Mouse (Mus musculus) yolk sac, embryonic 10.5 days (tissue): ENCODE data around the gene Gse1.

ENCODE experiments used
- DNase-seq: peaks from one replicate; pipeline ENCODE4 v3.0.0-alpha.2; 2017; ENCODE audit warnings: low spot score

Gse1 gene

GRCm38 (mm10) chr8:120575801-120576200 is 347.5 kb downstream of the Gse1 start:
- DNase-seq = peak; percentile 90

GRCm38 (mm10) chr8:120577821-120578220 is 349.6 kb downstream of the Gse1 start:
- no peak for DNase-seq

GRCm38 (mm10) chr8:120580336-120581000 is 352.2 kb downstream of the Gse1 start:
- no peak for DNase-seq

- DNase-seq = no peak
These were observed 353.1 kb downstream of the Gse1 start for GRCm38 (mm10) chr8:120581329-120581728.

- no peak for DNase-seq
These were observed 353.6 kb downstream of the Gse1 start for GRCm38 (mm10) chr8:120581811-120582210.

GRCm38 (mm10) chr8:120585521-120585920 is 357.3 kb downstream of the Gse1 start:
- no peak for DNase-seq

GRCm38 (mm10) chr8:120588908-120589771 is 360.9 kb downstream of the Gse1 start, which contains the start of gene Gins2:
Gene Gins2, minus strand, starts transcription at chr8:120589304.
- DNase-seq = peak; percentile 100

- no peak for DNase-seq
These were observed 361.7 kb downstream of the Gse1 start for GRCm38 (mm10) chr8:120589921-120590320.

- no peak for DNase-seq
These were observed 363.5 kb downstream of the Gse1 start for GRCm38 (mm10) chr8:120591587-120592292.

- no peak for DNase-seq
These were observed 366.3 kb downstream of the Gse1 start for GRCm38 (mm10) chr8:120594571-120594970.

GRCm38 (mm10) chr8:120595963-120596362 is 367.7 kb downstream of the Gse1 start:
- DNase-seq = no peak

GRCm38 (mm10) chr8:120598579-120598978 is 370.3 kb downstream of the Gse1 start:
- DNase-seq = no peak

- no peak for DNase-seq
These were observed 371.2 kb downstream of the Gse1 start for GRCm38 (mm10) chr8:120599504-120599903.

- DNase-seq = no peak
These were observed 374.4 kb downstream of the Gse1 start for GRCm38 (mm10) chr8:120602672-120603071.

- no peak for DNase-seq
These were observed 379.2 kb downstream of the Gse1 start for GRCm38 (mm10) chr8:120607460-120607859.

- DNase-seq = peak; percentile 37
These were observed 379.6 kb downstream of the Gse1 start for GRCm38 (mm10) chr8:120607885-120608284.

- DNase-seq = no peak
These were observed 382.6 kb downstream of the Gse1 start for GRCm38 (mm10) chr8:120610824-120611223.

GRCm38 (mm10) chr8:120614491-120614890 is 386.2 kb downstream of the Gse1 start:
- no peak for DNase-seq

- no peak for DNase-seq
These were observed 388.7 kb downstream of the Gse1 start for GRCm38 (mm10) chr8:120616663-120617626.

GRCm38 (mm10) chr8:120618110-120618509 is 389.9 kb downstream of the Gse1 start:
- peak; percentile 69 for DNase-seq
